Mouse (Mus musculus): ENCODE measurements around the gene Gm20388. TPM values are rescaled to one million over a fixed set of nuclear protein-coding genes. Genes with fewer than 3 reads are reported as not detected.

Gene Gm20388
- polyA plus RNA-seq, 1 experiment = 28.1 TPM

GRCm38 (mm10) chr8:123292785-123293184, 3382.1 kb downstream of the Gm20388 start:
- Histone ChIP-seq H3K4me3 (ENCODE audit: low read depth, low read length) (no peak overlapping the region), H3K4me1 (ENCODE audit: control insufficient read depth, insufficient read depth, low read length) (no peaks in the 10 kb centered on the region), H3K9ac (ENCODE audit: low read depth, poor library complexity, severe bottlenecking) (no peak overlapping the region), H3K36me3 (ENCODE audit: control insufficient read depth, insufficient read depth, low read length, poor library complexity, severe bottlenecking) (peaks cover 35% of the 10 kb centered on the region), H3K27ac (ENCODE audit: insufficient read depth, low read length) (no peak overlapping the region), H3K9me3 (replicated peaks; ENCODE audit: control insufficient read depth, insufficient read depth, low read length, poor library complexity, severe bottlenecking) (no peaks in the 10 kb centered on the region), H3K27me3 (ENCODE audit: control insufficient read depth, insufficient read depth, low read length, poor library complexity, severe bottlenecking) (no peaks in the 10 kb centered on the region)
- no peak for TF ChIP-seq EP300 (IDR thresholded peaks at IDR 0.05; ENCODE audit: insufficient read depth, low read depth, low read length)

- Histone ChIP-seq H3K4me3 (ENCODE audit: low read depth, low read length) (no peak overlapping the region), H3K36me3 (ENCODE audit: control insufficient read depth, insufficient read depth, low read length, poor library complexity, severe bottlenecking) (peaks cover 35% of the 10 kb centered on the region)
These were observed 3387.7 kb downstream of the Gm20388 start for GRCm38 (mm10) chr8:123298301-123298700.

GRCm38 (mm10) chr8:123308738-123309137, 3398.1 kb downstream of the Gm20388 start:
- Histone ChIP-seq H3K9me3 (replicated peaks; ENCODE audit: control insufficient read depth, insufficient read depth, low read length, poor library complexity, severe bottlenecking) (no peaks in the 10 kb centered on the region), H3K9ac (ENCODE audit: low read depth, poor library complexity, severe bottlenecking) (no peak overlapping the region), H3K36me3 (ENCODE audit: control insufficient read depth, insufficient read depth, low read length, poor library complexity, severe bottlenecking) (peaks cover 30% of the 10 kb centered on the region), H3K4me1 (ENCODE audit: control insufficient read depth, insufficient read depth, low read length) (no peaks in the 10 kb centered on the region), H3K27ac (ENCODE audit: insufficient read depth, low read length) (no peak overlapping the region), H3K27me3 (ENCODE audit: control insufficient read depth, insufficient read depth, low read length, poor library complexity, severe bottlenecking) (no peaks in the 10 kb centered on the region), H3K4me3 (ENCODE audit: low read depth, low read length) (no peak overlapping the region)
- peak; percentile 59 for TF ChIP-seq CTCF (IDR thresholded peaks at IDR 0.05; ENCODE audit: low read depth, low read length)
- TF ChIP-seq EP300 (IDR thresholded peaks at IDR 0.05; ENCODE audit: insufficient read depth, low read depth, low read length) = no peak
- no peak for TF ChIP-seq POLR2A (IDR thresholded peaks at IDR 0.05; ENCODE audit: insufficient read depth, low read length)

More at GRCm38 (mm10) chr8:123298301-123298700, 3387.7 kb downstream of the Gm20388 start:
- Histone ChIP-seq H3K4me1 (ENCODE audit: control insufficient read depth, insufficient read depth, low read length) (no peaks in the 10 kb centered on the region), H3K27ac (ENCODE audit: insufficient read depth, low read length) (no peak overlapping the region), H3K27me3 (ENCODE audit: control insufficient read depth, insufficient read depth, low read length, poor library complexity, severe bottlenecking) (no peaks in the 10 kb centered on the region), H3K9me3 (replicated peaks; ENCODE audit: control insufficient read depth, insufficient read depth, low read length, poor library complexity, severe bottlenecking) (no peaks in the 10 kb centered on the region), H3K9ac (ENCODE audit: low read depth, poor library complexity, severe bottlenecking) (no peak overlapping the region)
- TF ChIP-seq POLR2A (IDR thresholded peaks at IDR 0.05; ENCODE audit: insufficient read depth, low read length) (no peak), EP300 (IDR thresholded peaks at IDR 0.05; ENCODE audit: insufficient read depth, low read depth, low read length) (no peak), CTCF (IDR thresholded peaks at IDR 0.05; ENCODE audit: low read depth, low read length) (no peak)

DNA sequence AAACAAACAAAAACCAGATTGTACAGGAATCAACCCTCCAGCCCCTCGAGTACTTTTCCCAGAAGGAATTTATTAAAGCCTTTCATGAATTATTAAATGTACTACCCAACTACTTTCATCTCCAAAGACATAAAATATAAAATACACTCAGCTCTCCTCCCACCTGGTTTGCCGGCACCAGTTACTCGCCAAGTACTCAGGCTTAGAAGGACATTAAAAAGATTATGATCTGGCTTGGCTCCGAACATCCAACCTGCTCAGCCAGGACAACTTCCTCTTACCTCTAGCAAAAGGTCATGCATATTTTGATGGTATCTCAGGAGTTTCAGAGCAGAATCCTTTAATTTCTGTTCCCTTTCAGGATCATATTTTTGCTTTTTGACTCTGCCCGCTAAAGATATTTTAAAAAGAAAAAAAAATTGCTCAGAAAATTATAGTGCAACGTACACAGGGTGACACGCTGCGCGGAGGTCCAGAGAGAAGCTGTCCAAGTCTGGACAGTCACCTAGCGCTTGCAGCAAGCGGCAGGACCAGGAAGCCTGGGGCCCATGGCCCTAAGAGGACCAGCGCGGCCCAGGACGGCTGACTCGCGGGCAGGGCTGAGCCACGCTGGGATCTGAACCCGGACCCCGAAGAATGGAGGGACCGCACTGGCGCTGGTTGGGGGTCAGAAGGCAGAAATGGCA, 3407.3 kb downstream of the Gm20388 start:
- peak overlapping the region; percentile 74 for H3K9ac ChIP-seq (ENCODE audit: low read depth, poor library complexity, severe bottlenecking)
- H3K36me3 ChIP-seq (ENCODE audit: control insufficient read depth, insufficient read depth, low read length, poor library complexity, severe bottlenecking) = 0 out of 2 replicates have a peak, but pooled peaks cover 3% of the 10 kb centered on the region
- H3K27me3 ChIP-seq (ENCODE audit: control insufficient read depth, insufficient read depth, low read length, poor library complexity, severe bottlenecking) = no peaks in the 10 kb centered on the region
- no peak overlapping the region for H3K27ac ChIP-seq (ENCODE audit: insufficient read depth, low read length)
- H3K4me1 ChIP-seq (ENCODE audit: control insufficient read depth, insufficient read depth, low read length) = no peaks in the 10 kb centered on the region
- peak overlapping the region; percentile 72 for H3K4me3 ChIP-seq (ENCODE audit: low read depth, low read length)
- no peak for TF ChIP-seq EP300 (IDR thresholded peaks at IDR 0.05; ENCODE audit: insufficient read depth, low read depth, low read length)
- no peak for TF ChIP-seq POLR2A (IDR thresholded peaks at IDR 0.05; ENCODE audit: insufficient read depth, low read length)
- TF ChIP-seq CTCF (IDR thresholded peaks at IDR 0.05; ENCODE audit: low read depth, low read length) = no peak
- H3K9me3 ChIP-seq (replicated peaks; ENCODE audit: control insufficient read depth, insufficient read depth, low read length, poor library complexity, severe bottlenecking) = no peaks in the 10 kb centered on the region

DNA sequence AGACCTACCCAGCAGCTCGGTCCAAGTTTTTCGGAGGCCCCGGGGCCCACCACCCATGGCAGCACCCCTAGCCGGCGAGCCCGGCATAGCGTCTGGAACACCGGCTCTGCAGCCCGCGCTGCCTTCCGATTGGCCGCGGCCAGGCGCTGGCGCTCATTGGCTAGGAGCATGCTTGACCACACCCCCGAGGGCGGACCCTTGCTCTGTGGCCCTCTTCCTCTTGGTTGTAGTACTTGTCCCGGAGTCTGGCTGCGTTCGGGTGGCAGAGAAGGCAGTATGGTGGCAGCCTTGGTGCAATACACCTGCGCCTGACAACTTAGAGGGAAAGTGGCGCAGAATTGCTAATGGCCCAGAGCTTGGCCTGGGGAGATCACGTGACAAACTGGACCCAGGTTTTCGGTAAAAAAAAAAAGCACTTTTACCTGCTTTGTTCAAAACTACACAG, 3407.8 kb downstream of the Gm20388 start, which contains the start of gene Fanca:
Gene Fanca (minus strand): TSS at position 110 of the 445 bp plus-strand sequence.
- Histone ChIP-seq H3K4me1 (ENCODE audit: control insufficient read depth, insufficient read depth, low read length) (no peaks in the 10 kb centered on the region), H3K4me3 (ENCODE audit: low read depth, low read length) (peak within 1 kb of the TSS; percentile 72), H3K36me3 (ENCODE audit: control insufficient read depth, insufficient read depth, low read length, poor library complexity, severe bottlenecking) (0 out of 2 replicates have a peak, but pooled peaks cover 3% of the 10 kb centered on the region), H3K27ac (ENCODE audit: insufficient read depth, low read length) (peak within 1 kb of the TSS; percentile 37), H3K9me3 (replicated peaks; ENCODE audit: control insufficient read depth, insufficient read depth, low read length, poor library complexity, severe bottlenecking) (no peaks in the 10 kb centered on the region), H3K9ac (ENCODE audit: low read depth, poor library complexity, severe bottlenecking) (peak within 1 kb of the TSS; percentile 74), H3K27me3 (ENCODE audit: control insufficient read depth, insufficient read depth, low read length, poor library complexity, severe bottlenecking) (no peaks in the 10 kb centered on the region)
- TF ChIP-seq POLR2A (IDR thresholded peaks at IDR 0.05; ENCODE audit: insufficient read depth, low read length) = peak; percentile 99
- TF ChIP-seq CTCF (IDR thresholded peaks at IDR 0.05; ENCODE audit: low read depth, low read length) = no peak

DNA sequence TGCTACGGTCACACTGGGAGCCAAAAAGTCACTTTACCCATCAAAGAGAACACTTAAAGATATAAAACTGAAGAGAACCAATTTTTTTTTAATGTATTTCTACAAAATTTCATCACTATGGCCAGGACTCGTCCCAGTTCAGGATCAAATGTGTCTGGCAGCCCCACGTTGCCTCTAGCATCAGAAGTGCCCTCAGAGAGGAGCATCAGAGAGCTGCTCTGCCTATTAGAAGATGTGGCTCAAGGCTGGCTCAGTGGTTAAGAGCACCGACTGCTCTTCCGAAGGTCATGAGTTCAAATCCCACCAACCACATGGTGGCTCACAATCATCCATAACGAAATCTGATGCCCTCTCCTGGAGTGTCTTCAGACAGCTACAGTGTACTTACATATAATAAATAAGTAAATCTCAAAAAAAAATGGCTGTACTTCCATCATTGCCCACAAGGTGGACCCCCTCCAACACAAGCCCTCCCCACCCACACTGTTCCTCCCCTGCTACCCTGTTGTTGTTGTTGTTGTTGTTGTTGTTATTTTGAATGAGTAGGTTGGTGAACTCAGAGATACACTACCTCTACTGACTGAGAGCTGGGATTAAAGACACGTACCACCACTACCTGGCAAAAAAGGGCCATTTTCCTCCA, 3409.0 kb downstream of the Gm20388 start:
- H3K9me3 ChIP-seq (replicated peaks; ENCODE audit: control insufficient read depth, insufficient read depth, low read length, poor library complexity, severe bottlenecking) = no peaks in the 10 kb centered on the region
- H3K27me3 ChIP-seq (ENCODE audit: control insufficient read depth, insufficient read depth, low read length, poor library complexity, severe bottlenecking) = no peaks in the 10 kb centered on the region
- H3K27ac ChIP-seq (ENCODE audit: insufficient read depth, low read length) = peak overlapping the region; percentile 37; the same call in 1 of the 2 replicates
- H3K9ac ChIP-seq (ENCODE audit: low read depth, poor library complexity, severe bottlenecking) = peak overlapping the region; percentile 74
- no peaks in the 10 kb centered on the region for H3K4me1 ChIP-seq (ENCODE audit: control insufficient read depth, insufficient read depth, low read length)
- peak overlapping the region; percentile 52 for H3K4me3 ChIP-seq (ENCODE audit: low read depth, low read length)
- 0 out of 2 replicates have a peak, but pooled peaks cover 3% of the 10 kb centered on the region for H3K36me3 ChIP-seq (ENCODE audit: control insufficient read depth, insufficient read depth, low read length, poor library complexity, severe bottlenecking)
- TF ChIP-seq CTCF (IDR thresholded peaks at IDR 0.05; ENCODE audit: low read depth, low read length) (peak; percentile 65), EP300 (IDR thresholded peaks at IDR 0.05; ENCODE audit: insufficient read depth, low read depth, low read length) (no peak)

Measured in ES-Bruce4 (cell line).